Mouse (Mus musculus): ENCODE results near the gene Gpnmb.

GRCm38 (mm10) chr6:49037268-49037662 lies 919 bp downstream of the Gpnmb start:
- TF ChIP-seq CTCF (IDR thresholded peaks at IDR 0.05; ENCODE audit: borderline replicate concordance, insufficient read depth, low read length) (no peak), POLR2A (IDR thresholded peaks at IDR 0.05; ENCODE audit: low read depth, low read length) (no peak)
